Mouse (Mus musculus) embryonic facial prominence, embryonic 11.5 days (tissue): Measurements from ENCODE around the gene Lrfn2. TPM values are rescaled to one million over a fixed set of nuclear protein-coding genes. Genes with fewer than 3 reads are reported as not detected.

Source experiments
- ATAC-seq: fragments of 200-750 bp; cut with Nextera tagmentation; replicated peaks from 2 replicates; pipeline ENCODE4 v1.8.0; 2017; ENCODE audit warnings: low read depth; ENCODE audit not compliant: insufficient number of reproducible peaks, low FRiP score, low TSS enrichment
- DNase-seq: peaks from one replicate; pipeline ENCODE4 v3.0.0-alpha.2; 2015; ENCODE audit warnings: low spot score
- H3K27ac ChIP-seq: fragments of 300-500 bp; sonication (generic); replicated peaks from 2 replicates; pipeline ENCODE4 v1.5.1; 2014; ENCODE audit warnings: mild to moderate bottlenecking, low read depth, low read length, control low read depth
- H3K27me3 ChIP-seq: fragments of 300-500 bp; sonication (generic); 2 replicates; pipeline ENCODE4 v1.6.1; 2014; ENCODE audit warnings: mild to moderate bottlenecking, low read length, moderate library complexity, mixed read lengths; ENCODE audit not compliant: control insufficient read depth, insufficient read depth
- H3K36me3 ChIP-seq: fragments of 300-500 bp; sonication (generic); replicated peaks from 2 replicates; pipeline ENCODE4 v1.6.1; 2014; ENCODE audit warnings: low read depth, mild to moderate bottlenecking, low read length, moderate library complexity, mixed read lengths; ENCODE audit not compliant: control insufficient read depth, insufficient read depth
- H3K4me1 ChIP-seq: fragments of 300-500 bp; sonication (generic); 2 replicates; pipeline ENCODE4 v1.6.1; 2014; ENCODE audit warnings: low read length, mixed read lengths; ENCODE audit not compliant: control insufficient read depth, insufficient read depth
- H3K4me2 ChIP-seq: fragments of 300-500 bp; sonication (generic); 2 replicates; pipeline ENCODE4 v1.6.1; 2014; ENCODE audit warnings: low read depth, mild to moderate bottlenecking, control low read depth, low read length, moderate library complexity
- H3K4me3 ChIP-seq: fragments of 300-500 bp; sonication (generic); 2 replicates; pipeline ENCODE4 v1.5.1; 2014; ENCODE audit warnings: low read depth, low read length, control low read depth
- H3K9ac ChIP-seq: fragments of 300-500 bp; sonication (generic); replicated peaks from 2 replicates; pipeline ENCODE4 v1.6.1; 2014; ENCODE audit warnings: mild to moderate bottlenecking, control low read depth, low read length
- H3K9me3 ChIP-seq: fragments of 300-500 bp; sonication (generic); replicated peaks from 2 replicates; pipeline ENCODE4 v1.6.1; 2016; ENCODE audit warnings: mild to moderate bottlenecking, low read length, inconsistent platforms, mixed read lengths; ENCODE audit not compliant: control insufficient read depth
- WGBS: fragments of 180-500 bp; shearing (Covaris S2); extraction: QIAGEN DNeasy Blood & Tissue Kit; methylation state at CpG from one replicate; pipeline ENCODE4 v1.1.7; 2014; 5-methylcytosine and 5-hydroxymethylcytosine counted together
- polyA plus RNA-seq: library from polyadenylated mRNA; unstranded; fragments of >200 nt; fragmentation: Nextera tagmentation; extraction: Ambion mirVana; gene quantifications from 2 replicates; pipeline ENCODE4 v1.2.1, GENCODE M21; 2014

Gene Lrfn2
- polyA plus RNA-seq, 1 experiment from 2014 or later, result 0.18 TPM

- no peak for DNase-seq
- H3K4me2 ChIP-seq, result no peak overlapping the region
- no peaks in the 10 kb centered on the region for H3K4me1 ChIP-seq
- no peaks in the 10 kb centered on the region for H3K36me3 ChIP-seq
- H3K9me3 ChIP-seq, result no peaks in the 10 kb centered on the region
- no peak overlapping the region for H3K27ac ChIP-seq
- H3K4me3 ChIP-seq, result no peak overlapping the region
- H3K9ac ChIP-seq, result no peak overlapping the region
- H3K27me3 ChIP-seq, result no peaks in the 10 kb centered on the region
- WGBS, result 87% methylated on average over 9 of the region's 9 CpGs
- no peak for ATAC-seq
Measured at GRCm38 (mm10) chr17:48925426-48925825, 6.8 kb upstream of the Lrfn2 start.

- WGBS, result 67% methylated on average over 10 of the region's 10 CpGs
- H3K36me3 ChIP-seq, result no peaks in the 10 kb centered on the region
- no peak overlapping the region for H3K27ac ChIP-seq
- no peaks in the 10 kb centered on the region for H3K9me3 ChIP-seq
- H3K4me3 ChIP-seq, result no peak overlapping the region
- no peak for ATAC-seq
- H3K4me1 ChIP-seq, result peaks cover 2% of the 10 kb centered on the region; the same call in 1 of the 2 replicates
- peaks cover 9% of the 10 kb centered on the region for H3K27me3 ChIP-seq
- no peak overlapping the region for H3K4me2 ChIP-seq
- H3K9ac ChIP-seq, result no peak overlapping the region
- DNase-seq, result no peak
Measured at GRCm38 (mm10) chr17:48930994-48931393, 1.2 kb upstream of the Lrfn2 start.

- H3K9me3 ChIP-seq, result no peaks in the 10 kb centered on the region
- H3K4me2 ChIP-seq, result peak overlapping the region; percentile 79
- WGBS, result 1% methylated on average over 26 of the region's 26 CpGs
- peak overlapping the region; percentile 80 for H3K9ac ChIP-seq
- H3K27ac ChIP-seq, result no peak overlapping the region
- H3K4me1 ChIP-seq, result peaks cover 2% of the 10 kb centered on the region; the same call in 1 of the 2 replicates
- peak; percentile 45 for DNase-seq
- peak overlapping the region; percentile 48 for H3K4me3 ChIP-seq
- no peak for ATAC-seq
- peaks cover 9% of the 10 kb centered on the region for H3K27me3 ChIP-seq
- H3K36me3 ChIP-seq, result no peaks in the 10 kb centered on the region
Measured at GRCm38 (mm10) chr17:48932406-48932906, 277 bp downstream of the Lrfn2 start.

GRCm38 (mm10) chr17:48932916-48933315 is 737 bp downstream of the Lrfn2 start:
- 9% methylated on average over 9 of the region's 9 CpGs for WGBS
- Histone ChIP-seq H3K36me3 (no peaks in the 10 kb centered on the region), H3K4me3 (peak overlapping the region; percentile 48), H3K9ac (no peak overlapping the region), H3K4me1 (peaks cover 2% of the 10 kb centered on the region; the same call in 1 of the 2 replicates), H3K27ac (no peak overlapping the region), H3K9me3 (no peaks in the 10 kb centered on the region), H3K27me3 (peaks cover 9% of the 10 kb centered on the region), H3K4me2 (peak overlapping the region; percentile 79)
- ATAC-seq (no peak), DNase-seq (peak; percentile 2)

GRCm38 (mm10) chr17:48935201-48935600 is 3.0 kb downstream of the Lrfn2 start:
- Histone ChIP-seq H3K4me2 (no peak overlapping the region), H3K9ac (no peak overlapping the region), H3K36me3 (no peaks in the 10 kb centered on the region), H3K4me3 (no peak overlapping the region), H3K27me3 (peaks cover 9% of the 10 kb centered on the region), H3K9me3 (no peaks in the 10 kb centered on the region), H3K27ac (no peak overlapping the region), H3K4me1 (peaks cover 2% of the 10 kb centered on the region; the same call in 1 of the 2 replicates)
- no peak for ATAC-seq
- WGBS, result 83% methylated on average over 8 of the region's 8 CpGs
- DNase-seq, result no peak

GRCm38 (mm10) chr17:48936445-48937141 is 4.4 kb downstream of the Lrfn2 start:
- no peak overlapping the region for H3K4me2 ChIP-seq
- H3K27me3 ChIP-seq, result peaks cover 5% of the 10 kb centered on the region
- WGBS, result 50% methylated on average over 5 of the region's 5 CpGs
- H3K9ac ChIP-seq, result no peak overlapping the region
- H3K4me1 ChIP-seq, result 0 out of 2 replicates have a peak, but pooled peaks cover 2% of the 10 kb centered on the region
- peak; percentile 33 for DNase-seq
- no peak for ATAC-seq
- H3K4me3 ChIP-seq, result no peak overlapping the region
- H3K36me3 ChIP-seq, result no peaks in the 10 kb centered on the region
- H3K27ac ChIP-seq, result no peak overlapping the region
- no peaks in the 10 kb centered on the region for H3K9me3 ChIP-seq

GRCm38 (mm10) chr17:48938711-48939220 is 6.6 kb downstream of the Lrfn2 start:
- no peaks in the 10 kb centered on the region for H3K4me1 ChIP-seq

GRCm38 (mm10) chr17:48946315-48946714 is 14.1 kb downstream of the Lrfn2 start:
- H3K9me3 ChIP-seq, result no peaks in the 10 kb centered on the region
- no peak overlapping the region for H3K4me2 ChIP-seq
- H3K27ac ChIP-seq, result no peak overlapping the region
- ATAC-seq, result no peak
- no peak overlapping the region for H3K9ac ChIP-seq
- H3K4me3 ChIP-seq, result no peak overlapping the region
- no peak for DNase-seq
- H3K27me3 ChIP-seq, result no peaks in the 10 kb centered on the region
- 78% methylated on average over 9 of the region's 9 CpGs for WGBS
- H3K36me3 ChIP-seq, result no peaks in the 10 kb centered on the region
- H3K4me1 ChIP-seq, result no peaks in the 10 kb centered on the region

More at GRCm38 (mm10) chr17:48938711-48939220, 6.6 kb downstream of the Lrfn2 start:
- H3K27ac ChIP-seq, result no peak overlapping the region
- 72% methylated on average over 7 of the region's 7 CpGs for WGBS
- no peak overlapping the region for H3K9ac ChIP-seq
- DNase-seq, result no peak
- H3K4me2 ChIP-seq, result no peak overlapping the region
- no peak overlapping the region for H3K4me3 ChIP-seq
- no peaks in the 10 kb centered on the region for H3K9me3 ChIP-seq
- no peak for ATAC-seq
- no peaks in the 10 kb centered on the region; the same call in 1 of the 2 replicates for H3K27me3 ChIP-seq
- no peaks in the 10 kb centered on the region for H3K36me3 ChIP-seq
